Mouse (Mus musculus) kidney, postnatal 4 days (tissue): ENCODE results near the gene Zfp62.
A peak's percentile ranks its signal among the peaks of the same experiment; 100 is the strongest.

Experiments used
- DNase-seq, 2 experiments: peaks; one replicate each; pipeline ENCODE4 v3.0.0; 2021; ENCODE audit warnings: mixed read lengths in 2 of 2

Zfp62 gene

DNA sequence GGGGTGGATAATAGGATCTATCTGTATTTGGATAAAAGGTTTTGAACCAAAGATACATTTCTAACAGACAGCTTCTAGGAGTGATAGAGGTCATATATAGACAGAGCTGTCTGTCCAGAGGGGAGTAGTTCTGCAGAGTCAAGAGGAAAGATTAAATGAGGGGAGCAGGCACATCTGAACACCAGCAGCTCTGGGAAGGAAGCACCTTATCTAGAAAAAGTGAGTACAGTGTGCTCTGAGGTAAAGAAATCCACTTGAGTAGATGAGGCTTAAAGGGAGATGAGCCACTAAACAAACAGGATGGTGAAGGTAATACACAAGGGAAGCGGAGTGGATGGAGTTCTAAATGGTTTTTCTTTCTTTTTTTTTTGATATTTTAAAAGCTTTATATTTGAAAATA, 4.4 kb downstream of the Zfp62 start:
- no peak for DNase-seq

DNA sequence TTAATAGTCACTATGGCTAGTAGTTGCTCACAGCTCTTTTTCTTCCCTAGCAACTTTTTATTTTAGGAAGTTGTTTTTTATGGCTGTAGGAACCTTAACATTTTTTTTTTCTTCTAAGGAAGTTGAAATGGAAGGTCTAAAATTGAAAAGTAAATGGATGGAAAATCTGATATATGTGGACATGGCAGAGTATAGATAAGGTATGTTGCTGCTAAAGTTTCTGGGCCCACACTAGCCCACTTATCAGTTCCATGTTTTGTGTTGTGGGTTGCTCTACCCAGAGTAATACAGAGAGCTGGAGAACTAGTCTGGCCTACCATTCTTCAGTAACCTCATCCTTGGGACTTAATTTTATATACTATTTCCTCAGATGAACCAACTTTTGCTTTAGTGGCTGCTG, 9.5 kb downstream of the Zfp62 start:
- no peak for DNase-seq

DNA sequence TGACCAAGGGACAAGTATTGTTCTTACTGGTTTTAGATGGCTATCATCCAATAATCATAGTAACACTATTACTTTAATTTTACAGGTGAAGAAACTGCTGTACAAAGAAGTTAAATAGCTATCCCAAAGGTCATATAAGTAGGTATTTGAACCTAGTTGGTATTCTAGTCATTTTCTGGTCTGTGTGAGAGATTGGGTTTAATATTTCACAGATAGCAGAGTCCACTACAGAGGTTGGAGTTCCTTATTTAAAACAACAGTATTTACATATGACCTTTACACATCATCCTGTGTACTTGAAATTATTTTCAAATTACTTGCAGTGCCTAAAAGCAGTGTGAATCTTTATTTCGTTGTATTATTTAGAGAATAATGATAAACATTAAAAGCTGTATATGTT, 10.4 kb downstream of the Zfp62 start:
- DNase-seq, result no peak

DNA sequence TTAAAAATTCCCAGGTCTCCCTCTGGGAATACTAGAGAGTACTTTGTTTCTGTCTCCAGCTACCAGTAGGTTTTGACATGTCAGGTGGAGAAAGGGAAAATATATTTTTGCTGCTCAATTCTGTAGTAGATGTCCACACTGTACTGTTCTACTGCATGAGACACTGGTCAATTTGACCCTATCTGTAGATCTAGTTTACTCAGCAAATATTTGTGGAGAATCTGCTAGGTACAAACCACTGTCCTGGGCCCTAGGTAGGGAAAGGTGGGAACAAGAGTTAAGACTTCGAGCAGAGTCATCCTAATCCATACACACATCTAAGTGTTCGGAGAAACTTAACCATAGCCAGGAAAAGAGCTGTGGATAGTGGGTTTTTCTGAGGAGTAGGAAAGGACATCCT, 16.2 kb downstream of the Zfp62 start:
- DNase-seq, result no peak

DNA sequence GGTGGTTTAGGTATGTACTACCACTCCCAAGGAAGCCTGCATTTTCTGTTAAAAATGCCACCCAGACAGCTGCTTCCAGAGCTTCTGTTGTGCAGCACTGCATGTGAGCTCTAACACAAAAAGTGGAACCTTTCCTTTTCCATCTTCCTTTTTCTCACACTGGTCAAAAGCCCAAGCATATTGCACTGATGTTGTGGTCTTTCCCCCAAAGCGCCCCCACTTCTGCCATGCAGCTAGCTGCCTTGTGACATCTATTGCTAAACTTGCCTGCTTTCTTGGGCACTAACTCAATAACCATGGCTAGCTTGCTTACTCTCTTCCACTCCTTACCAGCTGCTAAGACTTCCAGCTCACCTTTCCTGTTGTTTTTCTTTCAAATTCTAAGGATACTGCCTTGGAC, 21.4 kb downstream of the Zfp62 start:
- no peak for DNase-seq

DNA sequence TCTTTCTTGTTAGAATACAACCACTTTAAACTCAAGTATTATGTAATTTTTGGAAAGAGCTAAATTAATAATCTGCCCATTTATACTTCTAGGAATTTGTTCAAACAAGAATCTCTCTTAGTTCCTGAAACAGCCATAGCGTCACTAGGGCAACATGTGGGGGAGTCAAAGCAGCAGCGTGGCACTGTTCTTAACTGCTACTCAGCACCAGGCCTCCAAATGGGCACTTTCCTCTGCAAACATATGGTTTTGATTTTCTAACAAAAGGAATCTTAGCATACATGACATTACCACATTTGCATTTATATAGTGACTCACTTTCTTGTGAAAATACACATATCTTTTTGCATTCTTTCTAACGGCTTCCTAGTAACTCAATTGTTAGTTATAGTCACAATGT, 29.7 kb downstream of the Zfp62 start:
- DNase-seq, result no peak

DNA sequence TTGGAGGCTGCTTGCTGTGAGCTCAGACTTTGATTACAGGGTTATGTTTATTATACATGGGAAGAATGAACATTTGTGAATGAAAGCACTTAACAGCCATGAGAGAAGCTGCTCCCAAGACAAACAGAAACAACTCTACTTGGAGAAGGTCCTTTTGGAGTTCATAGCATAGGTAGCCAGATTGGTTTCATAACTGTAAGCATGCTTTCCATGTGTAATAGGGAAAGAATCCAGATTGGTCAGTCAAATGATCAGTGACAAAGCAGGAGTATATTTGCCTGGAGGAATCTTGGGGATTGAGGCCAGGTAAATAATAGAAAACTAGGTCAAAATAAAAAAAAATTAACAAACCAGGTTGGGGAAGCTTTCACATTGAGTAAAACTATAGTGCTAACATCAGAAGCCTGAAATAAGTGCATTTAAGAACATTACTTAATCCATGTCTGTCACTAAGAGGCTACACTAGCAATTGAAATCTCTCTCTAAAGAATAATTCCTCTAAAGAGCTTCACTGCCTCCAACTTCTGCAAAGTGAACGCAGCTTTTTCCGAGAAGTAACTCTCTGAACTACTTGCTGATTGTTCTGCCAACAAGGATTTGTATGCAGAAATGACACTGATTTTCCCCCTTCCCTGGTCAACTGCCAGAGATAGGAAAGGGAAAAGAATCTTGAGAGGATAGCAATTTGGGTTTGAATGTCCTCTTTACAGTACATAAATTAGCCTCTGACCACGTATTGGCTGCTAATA, 32.5 kb downstream of the Zfp62 start:
- DNase-seq, result no peak

DNA sequence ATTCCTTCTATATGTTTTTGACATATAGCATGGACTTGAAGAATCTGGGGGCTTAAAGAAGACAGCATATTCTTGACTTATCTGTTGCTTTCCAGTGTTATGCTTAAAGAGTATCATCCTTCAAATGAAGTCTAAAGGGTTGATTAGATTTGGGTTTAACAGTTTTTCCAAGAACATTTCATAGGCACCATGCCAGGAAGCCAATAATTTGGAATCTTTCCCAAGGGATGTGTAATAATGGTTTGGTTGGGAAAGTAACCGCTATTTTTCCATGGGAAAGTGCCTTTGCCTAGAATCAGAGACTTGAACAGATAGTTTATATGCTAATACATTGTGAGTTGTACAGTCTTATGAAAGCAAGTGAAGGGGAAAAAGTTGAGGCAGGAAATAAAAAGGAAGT, 33.8 kb downstream of the Zfp62 start:
- no peak for DNase-seq

DNA sequence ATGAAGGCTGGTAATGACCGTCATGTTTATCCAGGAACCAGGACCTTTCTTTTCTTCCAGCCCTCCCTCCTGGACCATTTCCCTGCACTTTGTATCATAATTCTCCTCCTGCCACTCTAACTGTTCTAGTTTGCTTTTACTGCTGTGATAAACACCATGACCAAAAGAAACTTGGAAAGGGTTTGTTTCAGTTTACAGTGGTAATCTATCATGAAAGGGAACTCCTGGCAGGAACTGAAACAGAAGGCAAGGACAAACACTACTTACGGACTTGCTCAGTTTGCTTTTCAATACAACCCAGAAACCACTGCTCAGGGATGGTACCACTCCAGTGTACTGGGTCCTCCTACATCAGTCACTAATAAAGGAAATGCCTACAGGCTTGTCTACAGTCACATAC, 34.4 kb downstream of the Zfp62 start:
- DNase-seq, result no peak

DNA sequence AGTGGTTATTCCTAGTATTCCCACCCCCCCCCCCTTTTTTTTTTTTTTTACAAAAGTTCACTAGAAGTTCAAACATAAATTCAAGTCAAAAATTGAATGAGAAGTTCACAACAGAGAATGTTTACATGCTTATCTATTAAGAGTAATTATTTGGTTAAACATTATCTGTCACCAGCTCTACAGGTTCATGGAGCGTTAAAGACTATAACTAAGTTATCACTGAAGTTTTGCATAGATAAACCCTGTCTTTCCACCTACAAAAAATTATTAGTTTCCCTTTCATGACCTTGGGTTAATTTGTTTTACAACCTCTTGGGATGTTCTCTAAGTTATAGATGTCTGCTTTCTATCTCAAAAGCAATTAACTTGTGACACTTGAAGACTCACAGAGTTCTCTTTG, 37.2 kb downstream of the Zfp62 start:
- no peak for DNase-seq

DNA sequence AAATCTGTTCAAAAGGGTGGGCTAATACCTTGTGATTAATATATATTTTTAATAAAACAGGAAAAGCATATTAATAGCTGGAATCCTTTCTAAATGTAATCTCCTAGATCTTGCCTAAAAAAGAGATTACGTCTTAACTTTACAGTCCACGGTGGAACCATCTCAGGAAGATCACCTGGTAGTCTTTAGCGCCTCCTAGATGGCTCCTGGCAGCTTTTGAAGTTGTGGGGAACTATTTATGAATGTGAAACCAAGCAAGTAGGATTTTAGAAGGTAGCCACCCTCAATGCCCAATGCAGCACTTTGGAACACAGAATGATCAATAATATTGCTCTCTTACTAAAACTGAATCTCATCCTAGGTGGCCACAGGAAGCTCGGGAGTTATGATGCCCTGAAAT, 37.8 kb downstream of the Zfp62 start:
- DNase-seq, result no peak

DNA sequence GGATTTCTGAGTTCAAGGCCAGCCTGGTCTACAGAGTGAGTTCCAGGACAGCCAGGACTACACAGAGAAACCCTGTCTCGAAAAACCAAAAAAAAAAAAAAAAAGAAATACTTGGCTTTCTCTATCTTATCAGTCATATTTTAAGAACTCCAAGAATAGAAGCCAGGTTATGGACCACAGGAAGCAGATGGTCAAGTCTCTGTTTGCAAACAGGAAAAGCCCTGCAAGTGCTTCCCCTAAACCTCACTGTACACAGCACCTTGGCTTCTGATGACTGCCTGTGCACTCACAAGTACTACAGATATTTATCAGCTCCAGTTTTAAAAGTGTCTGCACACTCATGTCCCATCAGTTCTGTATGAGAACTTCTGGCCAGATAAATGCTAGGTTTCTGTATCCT, 38.4 kb downstream of the Zfp62 start:
- no peak for DNase-seq

DNA sequence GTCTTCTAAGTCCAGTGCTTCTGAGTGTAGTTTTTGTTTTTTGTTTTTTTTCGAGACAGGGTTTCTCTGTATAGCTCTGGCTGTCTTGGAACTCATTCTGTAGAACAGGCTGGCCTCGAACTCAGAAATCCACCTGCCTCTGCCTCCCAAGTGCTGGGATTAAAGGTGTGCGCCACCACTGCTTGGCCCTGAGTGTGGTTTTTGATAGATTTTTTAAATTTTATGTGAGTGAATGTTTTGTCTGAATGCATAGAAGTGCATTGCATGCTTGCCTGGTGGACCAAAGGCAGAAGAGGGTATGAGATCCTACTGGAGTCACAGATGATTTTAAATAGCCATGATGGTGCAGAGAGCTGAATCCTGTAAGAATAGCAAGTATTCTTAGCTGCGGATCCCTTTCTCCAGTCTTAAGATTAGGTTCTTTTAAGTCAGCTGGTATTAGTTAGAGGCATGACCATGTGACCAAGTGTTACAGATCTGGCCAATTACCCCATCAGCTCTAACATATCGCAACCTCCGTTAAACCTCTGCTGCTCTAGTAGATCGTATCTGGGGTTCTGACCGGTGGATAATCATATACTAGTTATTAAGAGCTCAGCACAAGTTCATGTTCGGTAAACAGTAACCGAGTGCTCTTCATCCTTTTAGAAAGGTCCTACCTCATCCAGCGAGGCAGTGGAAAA, 40.0 kb downstream of the Zfp62 start:
- DNase-seq, result no peak

DNA sequence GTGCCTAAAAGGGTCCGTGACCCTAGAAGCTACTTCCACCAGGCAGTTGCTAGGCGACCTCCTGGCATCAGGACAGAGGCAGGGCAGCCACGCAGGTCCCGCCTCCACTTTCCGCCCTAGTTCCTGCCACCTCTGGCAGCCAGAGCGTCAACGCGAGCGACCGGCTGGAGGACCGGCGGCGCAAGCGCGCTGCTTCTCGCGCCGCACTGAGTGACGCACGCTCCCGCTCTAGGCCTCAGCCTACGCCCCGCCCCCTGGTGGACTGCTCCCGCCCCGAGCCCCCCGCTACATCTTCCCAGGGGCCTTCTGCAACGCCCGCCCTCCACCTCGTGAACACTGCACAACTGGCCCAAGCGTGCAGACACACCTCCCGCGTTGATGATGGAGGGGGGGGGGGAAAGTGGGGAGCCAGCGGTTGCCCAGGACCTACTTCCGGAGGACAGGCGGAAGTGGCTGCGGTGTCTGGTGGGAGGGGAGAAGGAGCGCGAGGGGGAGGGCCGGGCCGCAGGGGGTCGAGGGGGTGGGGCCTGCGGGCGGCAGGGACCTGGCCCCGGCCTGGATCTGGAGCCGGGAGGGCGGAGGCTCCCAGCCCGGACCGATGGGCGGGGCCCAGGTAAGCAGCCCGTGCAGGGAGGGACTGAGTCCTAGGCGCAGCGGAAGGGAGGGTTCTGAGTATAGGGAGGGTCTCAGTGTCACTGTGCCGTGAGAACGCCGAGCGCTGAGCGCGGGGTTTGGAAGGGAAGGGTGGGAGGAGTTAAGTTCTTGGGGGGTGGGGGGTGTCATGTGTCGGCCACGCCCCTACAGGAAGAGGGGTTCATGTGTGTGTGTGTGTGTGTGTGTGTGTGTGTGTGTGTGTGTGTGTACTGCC, 40.9 kb downstream of the Zfp62 start, which contains the start of gene Mgat1:
Gene Mgat1 (plus strand): TSS at position 465 of the 868 bp plus-strand sequence.
- DNase-seq, result peak; percentile 97 to 98

DNA sequence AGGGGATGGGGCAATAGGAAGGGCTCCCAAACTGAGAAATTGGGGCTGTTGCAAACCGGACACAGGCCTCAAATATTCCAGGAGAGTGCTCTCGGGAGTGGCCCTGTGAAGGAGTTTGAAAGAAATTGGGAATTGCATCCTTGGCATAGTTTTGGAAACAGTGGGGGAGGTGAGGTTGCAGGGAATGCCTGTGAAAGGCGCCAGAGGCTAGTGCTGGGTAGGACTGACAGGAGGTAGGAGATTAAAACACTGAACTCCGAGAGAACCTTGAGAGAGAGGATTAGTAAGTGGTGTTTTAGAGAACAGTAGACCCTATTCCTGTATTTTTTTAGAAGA, 41.5 kb downstream of the Zfp62 start:
- DNase-seq, result no peak

DNA sequence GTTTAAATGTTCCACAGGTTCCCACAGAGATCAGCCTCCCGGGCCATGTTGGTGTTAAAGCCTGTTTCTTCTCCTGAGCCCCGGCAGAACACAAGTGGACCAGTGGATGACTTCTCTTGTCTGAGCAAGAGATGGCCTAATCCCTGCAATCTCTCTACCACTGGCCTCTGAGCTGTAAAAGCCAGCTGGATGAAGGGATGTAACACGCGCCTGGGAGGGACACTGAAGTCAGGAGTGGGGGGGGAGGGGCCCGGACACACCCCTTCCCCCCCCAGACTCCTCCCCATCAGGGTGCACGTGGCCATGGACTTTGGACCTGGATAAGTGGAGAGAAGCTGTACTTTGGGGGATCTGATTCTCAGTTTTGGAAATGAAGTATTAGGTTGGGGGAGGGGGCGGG, 42.1 kb downstream of the Zfp62 start:
- peak; percentile 73 to 85 for DNase-seq

DNA sequence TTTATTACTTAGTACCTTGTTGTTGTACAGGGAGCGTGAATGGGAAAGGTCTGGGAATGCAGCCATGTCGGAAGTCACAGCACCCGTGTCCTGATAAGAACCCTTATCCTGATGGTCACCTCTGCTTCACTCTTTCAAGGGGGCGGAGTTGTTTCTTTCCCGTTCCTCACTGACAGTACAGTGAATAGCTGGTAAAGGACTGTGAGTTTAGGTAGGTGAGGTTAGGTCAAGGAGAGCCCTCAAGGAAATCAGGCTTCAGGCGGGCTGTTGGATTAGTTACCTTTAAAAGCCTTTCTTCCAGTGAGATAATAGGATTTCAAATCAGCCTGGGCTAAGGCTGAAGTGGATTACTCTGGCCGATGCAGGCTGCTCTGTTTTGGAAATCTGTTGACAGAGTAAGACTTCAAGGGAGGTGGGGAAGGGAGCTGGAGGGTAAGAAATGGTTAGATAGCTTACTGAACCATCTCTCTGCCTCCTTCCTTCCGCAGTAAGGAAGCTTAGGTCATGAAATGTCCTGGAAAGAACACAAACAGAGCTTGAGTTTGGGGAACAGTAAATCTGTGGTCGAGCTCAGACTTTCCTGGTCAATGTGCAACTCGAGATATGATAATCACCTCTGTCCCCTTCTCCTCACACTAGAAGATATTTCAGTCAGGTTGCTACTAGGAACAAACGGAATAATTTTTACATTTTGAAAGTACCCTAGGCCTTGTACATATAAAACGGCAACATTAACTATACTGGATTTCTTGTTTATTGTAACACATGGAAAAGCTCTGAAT, 42.7 kb downstream of the Zfp62 start:
- DNase-seq, result no peak

DNA sequence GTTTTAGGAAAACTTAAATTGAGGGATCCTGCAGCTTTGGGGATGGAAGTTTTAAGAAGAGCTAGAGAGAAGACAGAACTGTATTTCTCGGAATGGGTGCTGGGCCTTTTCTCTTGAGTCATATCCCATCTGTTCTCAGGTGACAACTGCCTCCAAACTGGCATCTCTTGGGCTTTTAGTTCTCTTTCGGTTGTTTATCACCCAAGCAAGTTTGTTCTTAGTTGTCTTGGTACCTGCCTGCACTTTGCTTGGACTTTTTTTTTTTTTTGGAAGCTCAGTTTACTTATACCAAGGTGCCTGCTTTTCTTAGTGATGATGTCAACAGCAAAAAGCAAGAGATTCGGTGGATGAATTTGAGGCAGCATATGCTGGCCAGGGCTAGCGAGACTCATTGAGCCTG, 43.4 kb downstream of the Zfp62 start:
- no peak for DNase-seq

DNA sequence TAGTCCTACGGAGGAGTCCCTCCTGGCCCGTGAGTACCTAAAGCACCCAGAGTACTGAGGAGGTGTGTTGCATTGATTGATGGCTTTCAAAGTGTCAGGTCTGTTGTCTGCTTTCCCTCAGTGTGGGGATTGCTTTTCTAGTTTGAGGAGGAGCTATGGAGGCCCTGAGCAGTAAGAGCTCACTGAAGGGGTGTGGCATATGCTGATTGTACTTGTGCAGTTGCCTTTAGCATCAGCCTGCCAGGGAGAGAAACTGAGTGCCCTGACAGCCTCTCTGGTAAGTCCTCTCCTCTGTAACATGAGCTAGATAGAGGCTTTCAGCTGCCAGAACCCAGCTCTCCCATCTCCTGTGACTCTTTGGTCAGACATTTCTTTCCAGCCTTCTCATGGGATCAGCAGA, 44.2 kb downstream of the Zfp62 start:
- DNase-seq, result no peak

DNA sequence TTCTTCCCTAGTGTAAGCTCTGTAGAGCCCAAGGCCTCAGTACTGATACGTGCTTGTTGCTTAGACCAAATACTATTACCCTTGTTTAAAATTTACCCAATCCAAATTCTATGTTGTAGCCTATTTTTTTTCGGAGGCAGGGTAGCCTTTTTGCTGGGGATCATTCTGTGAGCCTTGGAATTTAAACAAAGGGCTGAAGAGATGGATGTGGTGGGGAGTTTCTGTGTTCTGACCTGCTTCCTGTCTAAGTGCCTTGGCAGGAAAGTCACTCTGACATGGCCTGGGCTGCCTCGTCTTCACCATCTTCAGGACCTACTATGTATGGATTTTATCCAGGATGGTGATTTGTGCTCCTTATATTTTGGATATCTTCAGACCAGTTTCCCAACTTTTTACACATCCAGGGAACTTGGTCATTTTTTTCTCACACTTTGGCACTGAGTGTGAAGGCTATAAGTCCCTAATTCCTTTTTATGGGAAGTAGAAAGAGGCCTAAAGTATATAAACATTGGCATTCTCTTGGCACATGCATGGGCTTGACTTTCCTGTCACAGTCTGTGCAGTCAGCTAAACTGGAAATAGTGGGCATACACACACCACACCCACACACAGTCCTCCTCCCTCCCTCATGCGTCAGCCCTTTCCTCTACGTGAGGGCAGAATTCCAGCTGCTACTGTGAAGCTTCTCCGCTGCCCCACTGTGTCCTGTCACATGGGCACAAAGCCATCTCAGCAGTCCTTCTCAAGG, 45.3 kb downstream of the Zfp62 start:
- peak; percentile 57 to 74 for DNase-seq

DNA sequence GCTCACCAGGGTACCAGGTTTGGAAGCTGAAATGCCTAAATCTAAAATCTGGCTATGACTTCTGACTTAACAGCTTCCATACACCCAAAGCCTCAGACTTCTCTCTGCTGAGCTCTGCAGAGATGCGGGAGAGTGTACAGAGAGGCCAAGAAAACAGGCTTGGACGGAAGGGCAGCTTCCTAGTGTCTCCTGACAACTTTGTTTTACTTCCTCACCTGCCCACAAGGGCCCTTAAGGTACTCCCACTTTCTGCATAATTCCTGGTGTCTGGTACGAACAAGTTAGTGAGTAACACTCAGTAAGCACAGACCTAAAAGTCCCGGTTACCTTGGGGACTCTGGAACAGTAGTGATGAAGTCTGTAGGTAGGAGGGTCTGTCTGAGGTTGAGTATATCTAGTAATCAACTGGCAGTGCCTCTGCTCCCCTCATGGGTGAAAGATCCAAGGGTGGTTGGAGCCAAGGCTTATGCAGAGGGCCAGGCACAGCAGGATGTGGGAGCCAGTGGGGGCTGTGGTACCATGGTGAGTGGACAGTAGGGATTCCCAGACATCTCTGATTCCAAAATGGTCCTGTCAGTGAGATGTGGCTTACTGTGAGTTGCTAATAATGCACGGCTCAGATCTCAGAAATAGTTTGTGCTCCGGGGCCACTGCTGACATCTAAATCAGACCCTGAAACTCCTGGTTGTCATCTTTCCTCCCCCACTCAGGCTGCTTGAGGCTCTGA, 46.0 kb downstream of the Zfp62 start:
- no peak for DNase-seq
